Mouse (Mus musculus): ENCODE results near the gene Pla2g15. TPM values are rescaled to one million over a fixed set of nuclear protein-coding genes. Genes with fewer than 3 reads are reported as not detected.

Pla2g15 gene
- polyA plus RNA-seq, 3 experiments from 2014 or later = 4.5 to 6.2 (median 4.7) TPM

- ATAC-seq = no peak
Observed at GRCm38 (mm10) chr8:106135672-106136071, 14.5 kb upstream of the Pla2g15 start.

GRCm38 (mm10) chr8:106136156-106137130 is 13.8 kb upstream of the Pla2g15 start, which contains the start of gene Esrp2:
TSS of gene Esrp2 (minus strand) at chr8:106136974.
- ATAC-seq = peak; percentile 33

- no peak for ATAC-seq
Observed at GRCm38 (mm10) chr8:106137218-106137905, 12.8 kb upstream of the Pla2g15 start.

- ATAC-seq = no peak
Observed at GRCm38 (mm10) chr8:106137906-106138477, 12.2 kb upstream of the Pla2g15 start.

- no peak for ATAC-seq
Observed at GRCm38 (mm10) chr8:106138616-106139015, 11.6 kb upstream of the Pla2g15 start.

- no peak for ATAC-seq
Observed at GRCm38 (mm10) chr8:106140191-106140590, 10.0 kb upstream of the Pla2g15 start.

- ATAC-seq = peak; percentile 81
Observed at GRCm38 (mm10) chr8:106140769-106141168, 9.4 kb upstream of the Pla2g15 start.

- ATAC-seq = no peak
Observed at GRCm38 (mm10) chr8:106145331-106145730, 4.9 kb upstream of the Pla2g15 start.

GRCm38 (mm10) chr8:106146014-106146413 is 4.2 kb upstream of the Pla2g15 start:
- no peak for ATAC-seq

- no peak for ATAC-seq
Observed at GRCm38 (mm10) chr8:106147868-106148565, 2.2 kb upstream of the Pla2g15 start.

- ATAC-seq = no peak
Observed at GRCm38 (mm10) chr8:106149025-106149424, 1.2 kb upstream of the Pla2g15 start.

- no peak for ATAC-seq
Observed at GRCm38 (mm10) chr8:106150653-106151000, 428 bp downstream of the Pla2g15 start.

GRCm38 (mm10) chr8:106151041-106151440 is 842 bp downstream of the Pla2g15 start:
- no peak for ATAC-seq

- ATAC-seq = no peak
Observed at GRCm38 (mm10) chr8:106152876-106153275, 2.7 kb downstream of the Pla2g15 start.

- no peak for ATAC-seq
Observed at GRCm38 (mm10) chr8:106157419-106157818, 7.2 kb downstream of the Pla2g15 start.

- ATAC-seq = no peak
Observed at GRCm38 (mm10) chr8:106158381-106158780, 8.2 kb downstream of the Pla2g15 start.

GRCm38 (mm10) chr8:106159876-106160275 is 9.7 kb downstream of the Pla2g15 start:
- ATAC-seq = no peak

GRCm38 (mm10) chr8:106163251-106163650 is 13.1 kb downstream of the Pla2g15 start:
- ATAC-seq = no peak

GRCm38 (mm10) chr8:106165460-106165859 is 15.3 kb downstream of the Pla2g15 start:
- ATAC-seq = no peak

GRCm38 (mm10) chr8:106168356-106169016 is 18.3 kb downstream of the Pla2g15 start, which contains the start of gene Slc7a6:
TSS of gene Slc7a6 (plus strand) at chr8:106168857.
- ATAC-seq = peak; percentile 83

- peak; percentile 23 for ATAC-seq
Observed at GRCm38 (mm10) chr8:106169017-106169933, 19.1 kb downstream of the Pla2g15 start.
